Mouse (Mus musculus): Measurements from ENCODE around the gene Carmil3. TPM values are rescaled to one million over a fixed set of nuclear protein-coding genes. Genes with fewer than 3 reads are reported as not detected.
A peak's percentile ranks its signal among the peaks of the same experiment; 100 is the strongest.

Gene Carmil3
- total and polyA plus RNA-seq, 3 experiments, result 1.3 to 4.8 (median 2.0) TPM

DNA sequence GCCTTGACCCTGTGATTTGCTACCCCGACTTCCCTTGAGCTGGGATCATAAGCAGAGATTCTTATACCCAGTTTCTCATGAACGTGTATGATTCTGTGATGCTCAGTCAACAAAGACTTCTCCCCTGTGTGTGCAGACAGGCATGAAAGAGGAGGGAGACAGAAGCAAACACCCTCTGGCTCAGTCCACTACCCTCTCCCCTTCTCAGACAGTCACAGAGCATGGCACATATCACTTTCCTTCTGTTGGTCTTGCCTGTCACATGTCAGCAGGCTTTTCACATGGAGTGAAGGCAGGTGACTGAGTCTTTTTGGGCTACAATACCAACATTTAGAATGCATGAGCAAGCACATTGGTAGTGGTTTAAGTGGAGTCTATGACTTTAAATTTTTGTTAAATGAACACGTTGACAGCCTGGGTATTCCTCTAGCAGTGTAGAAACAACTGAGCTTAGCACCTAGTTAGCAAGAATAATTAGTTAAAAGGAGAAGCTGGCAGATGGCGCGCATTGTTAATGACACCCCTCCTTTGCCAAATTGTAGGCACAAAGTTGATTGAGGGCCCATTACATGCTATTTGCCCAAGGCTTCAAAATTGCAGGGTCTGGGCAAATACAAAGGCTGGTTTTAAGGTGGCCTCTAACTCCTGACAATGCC is 5.9 kb upstream of the Carmil3 start:
- H3K27ac ChIP-seq, result no peak overlapping the region
- no peaks in the 10 kb centered on the region; the same call in 1 of the 2 replicates for H3K4me1 ChIP-seq (ENCODE audit: control insufficient read depth, insufficient read depth, low read length)
- no peak overlapping the region for H3K9ac ChIP-seq (ENCODE audit: low read depth, low read length)
- no peaks in the 10 kb centered on the region for H3K27me3 ChIP-seq (ENCODE audit: control insufficient read depth, insufficient read depth, low read length)
- 79% methylated on average over 5 of the region's 5 CpGs for WGBS
- no peak for DNase-seq
- intact Hi-C loops (cut with DNase I), result loop anchor here (10.0 kb wide), 1 partner anchor 240 kb away; the partner anchor contains the start of gene Rabggta
- no peak overlapping the region for H3K4me3 ChIP-seq
- no peaks in the 10 kb centered on the region for H3K79me2 ChIP-seq (replicated peaks; ENCODE audit: control insufficient read depth, insufficient read depth, low read length)
- TF ChIP-seq POLR2A (IDR thresholded peaks at IDR 0.05; ENCODE audit: insufficient read depth, low read depth, low read length) (no peak), EP300 (IDR thresholded peaks at IDR 0.05; ENCODE audit: insufficient read depth, low read depth, low read length) (no peak), CTCF (IDR thresholded peaks at IDR 0.05) (no peak)
- H3K36me3 ChIP-seq (ENCODE audit: control insufficient read depth, insufficient read depth, low read length), result no peaks in the 10 kb centered on the region

DNA sequence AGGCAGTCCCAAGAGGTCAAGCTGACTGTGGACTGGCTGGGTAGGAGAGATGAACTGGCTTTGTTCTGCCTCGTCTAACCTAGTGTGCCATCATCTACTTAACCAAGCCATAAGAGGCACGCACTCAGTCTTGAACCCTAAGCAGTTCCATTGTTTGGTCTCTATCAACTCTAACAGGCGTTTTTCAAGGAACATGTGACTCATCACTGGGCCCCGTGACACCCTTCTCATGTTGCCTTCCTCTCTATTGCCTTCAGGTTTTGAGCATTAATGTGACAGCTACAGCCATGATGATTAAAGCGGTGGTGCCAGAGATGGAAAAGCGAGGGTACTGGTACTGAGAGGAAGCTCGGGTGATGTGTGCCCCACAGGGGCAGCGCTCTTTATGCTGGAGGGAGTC is 3.6 kb upstream of the Carmil3 start:
- no peak overlapping the region for H3K4me3 ChIP-seq
- no peak for TF ChIP-seq EP300 (IDR thresholded peaks at IDR 0.05; ENCODE audit: insufficient read depth, low read depth, low read length)
- no peak for TF ChIP-seq POLR2A (IDR thresholded peaks at IDR 0.05; ENCODE audit: insufficient read depth, low read depth, low read length)
- H3K9ac ChIP-seq (ENCODE audit: low read depth, low read length), result no peak overlapping the region
- no peaks in the 10 kb centered on the region for H3K27me3 ChIP-seq (ENCODE audit: control insufficient read depth, insufficient read depth, low read length)
- intact Hi-C loops (cut with DNase I), result loop anchor here (10.0 kb wide), 1 partner anchor 238 kb away; the partner anchor contains the start of gene Rabggta
- no peaks in the 10 kb centered on the region for H3K4me1 ChIP-seq (ENCODE audit: control insufficient read depth, insufficient read depth, low read length)
- no peaks in the 10 kb centered on the region for H3K79me2 ChIP-seq (replicated peaks; ENCODE audit: control insufficient read depth, insufficient read depth, low read length)
- 81% methylated on average over 8 of the region's 8 CpGs for WGBS
- no peaks in the 10 kb centered on the region for H3K36me3 ChIP-seq (ENCODE audit: control insufficient read depth, insufficient read depth, low read length)
- DNase-seq, result no peak
- H3K27ac ChIP-seq, result no peak overlapping the region

DNA sequence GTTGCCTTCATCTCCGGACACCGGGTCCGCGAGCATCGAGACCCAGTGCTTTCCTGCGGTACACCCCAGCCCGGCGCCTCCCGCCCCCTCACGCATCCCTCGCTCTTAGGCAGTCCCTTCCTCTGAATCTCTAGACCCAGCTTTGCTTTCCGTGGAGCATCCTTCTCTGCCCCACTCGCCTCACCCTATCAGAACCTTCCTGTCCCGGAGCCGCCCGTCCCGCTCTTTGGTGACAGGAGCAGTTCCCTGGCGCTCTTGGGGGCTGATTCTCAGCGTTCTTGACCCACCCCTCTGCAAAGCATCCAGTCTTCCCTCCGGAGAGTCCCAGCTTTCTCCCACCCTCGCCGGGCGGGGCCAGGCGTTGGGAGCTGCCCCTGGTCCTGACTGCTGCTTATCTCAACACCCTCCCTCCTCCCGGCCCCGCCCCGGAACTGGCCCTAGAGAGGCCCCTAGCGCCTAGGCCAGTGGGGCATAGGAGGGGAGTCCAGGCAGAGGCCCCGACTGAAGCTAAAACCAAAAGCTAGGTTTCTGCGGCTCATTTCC is 911 bp downstream of the Carmil3 start:
- intact Hi-C loops (cut with DNase I), result no loop called here
- Histone ChIP-seq H3K4me1 (ENCODE audit: control insufficient read depth, insufficient read depth, low read length) (no peaks in the 10 kb centered on the region), H3K4me3 (peak overlapping the region; percentile 64), H3K9ac (ENCODE audit: low read depth, low read length) (peak overlapping the region; percentile 76), H3K27ac (peak overlapping the region; percentile 17; the same call in 1 of the 2 replicates), H3K79me2 (replicated peaks; ENCODE audit: control insufficient read depth, insufficient read depth, low read length) (no peaks in the 10 kb centered on the region), H3K36me3 (ENCODE audit: control insufficient read depth, insufficient read depth, low read length) (no peaks in the 10 kb centered on the region), H3K27me3 (ENCODE audit: control insufficient read depth, insufficient read depth, low read length) (no peaks in the 10 kb centered on the region)
- under 1% methylated on average over 30 of the region's 30 CpGs for WGBS
- TF ChIP-seq EP300 (IDR thresholded peaks at IDR 0.05; ENCODE audit: insufficient read depth, low read depth, low read length) (no peak), POLR2A (IDR thresholded peaks at IDR 0.05; ENCODE audit: insufficient read depth, low read depth, low read length) (no peak), CTCF (IDR thresholded peaks at IDR 0.05) (no peak)
- DNase-seq, result peak; percentile 70 to 75

- no peak overlapping the region for H3K9ac ChIP-seq (ENCODE audit: low read depth, low read length)
- 33% methylated on average over 3 of the region's 3 CpGs for WGBS
- H3K27me3 ChIP-seq (ENCODE audit: control insufficient read depth, insufficient read depth, low read length), result no peaks in the 10 kb centered on the region
- no peak overlapping the region for H3K27ac ChIP-seq
- H3K79me2 ChIP-seq (replicated peaks; ENCODE audit: control insufficient read depth, insufficient read depth, low read length), result no peaks in the 10 kb centered on the region
- H3K36me3 ChIP-seq (ENCODE audit: control insufficient read depth, insufficient read depth, low read length), result no peaks in the 10 kb centered on the region
- H3K4me3 ChIP-seq, result no peak overlapping the region
- H3K4me1 ChIP-seq (ENCODE audit: control insufficient read depth, insufficient read depth, low read length), result no peaks in the 10 kb centered on the region
- no peak for DNase-seq
- intact Hi-C loops (cut with DNase I), result no loop called here
- TF ChIP-seq POLR2A (IDR thresholded peaks at IDR 0.05; ENCODE audit: insufficient read depth, low read depth, low read length), result no peak
- no peak for TF ChIP-seq CTCF (IDR thresholded peaks at IDR 0.05)
These were observed 1.7 kb downstream of the Carmil3 start for GRCm38 (mm10) chr14:55492103-55492502.

DNA sequence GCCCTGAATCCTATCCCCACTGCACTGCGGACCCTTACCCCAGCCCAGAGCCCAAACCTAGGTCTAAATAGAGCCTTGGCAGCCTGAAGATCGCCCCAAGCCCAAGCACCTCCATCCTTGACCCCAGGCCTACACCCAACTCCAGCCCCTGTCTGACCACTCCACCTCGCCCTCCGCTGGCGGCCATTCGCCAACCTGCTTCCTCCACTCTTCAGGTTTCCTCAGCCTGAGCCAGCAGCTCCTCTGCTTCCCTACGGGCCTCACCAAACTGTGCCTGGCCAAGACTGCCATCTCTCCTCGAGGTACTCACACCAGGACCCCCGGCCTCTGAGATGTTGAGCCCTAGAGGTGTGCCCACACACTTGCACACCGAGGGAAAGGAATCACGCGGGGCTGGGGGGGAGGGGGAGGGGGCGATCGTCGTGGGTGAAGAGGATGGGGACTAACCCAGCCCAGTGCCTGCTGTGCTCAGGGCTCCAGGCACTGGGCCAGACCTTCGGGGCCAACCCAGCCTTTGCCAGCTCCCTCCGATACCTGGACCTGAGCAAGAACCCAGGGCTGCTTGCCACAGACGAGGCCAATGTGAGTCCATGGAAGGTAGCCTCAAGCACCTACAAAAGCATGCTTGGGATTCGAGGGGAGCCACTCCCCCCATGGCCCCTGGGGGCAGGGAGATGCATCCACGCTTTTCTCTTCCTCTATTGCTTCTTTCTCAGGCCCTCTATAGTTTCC is 5.2 kb downstream of the Carmil3 start:
- Histone ChIP-seq H3K9ac (ENCODE audit: low read depth, low read length) (no peak overlapping the region), H3K79me2 (replicated peaks; ENCODE audit: control insufficient read depth, insufficient read depth, low read length) (no peaks in the 10 kb centered on the region), H3K36me3 (ENCODE audit: control insufficient read depth, insufficient read depth, low read length) (no peaks in the 10 kb centered on the region), H3K27ac (no peak overlapping the region), H3K4me1 (ENCODE audit: control insufficient read depth, insufficient read depth, low read length) (no peaks in the 10 kb centered on the region; the same call in 1 of the 2 replicates), H3K4me3 (no peak overlapping the region), H3K27me3 (ENCODE audit: control insufficient read depth, insufficient read depth, low read length) (no peaks in the 10 kb centered on the region)
- TF ChIP-seq CTCF (IDR thresholded peaks at IDR 0.05) (no peak), POLR2A (IDR thresholded peaks at IDR 0.05; ENCODE audit: insufficient read depth, low read depth, low read length) (no peak), EP300 (IDR thresholded peaks at IDR 0.05; ENCODE audit: insufficient read depth, low read depth, low read length) (no peak)
- WGBS, result 67% methylated on average over 20 of the region's 20 CpGs
- DNase-seq, result no peak
- intact Hi-C loops (cut with DNase I), result loop anchor here (2.0 to 5.0 kb wide), 2 partner anchors 41 to 107 kb away; partner anchors contain the start of gene Irf9

Measured in heart, adult 2 months (tissue).